17 mouse cellular contexts compared by ENCODE assay signal in the genomic region with DNA sequence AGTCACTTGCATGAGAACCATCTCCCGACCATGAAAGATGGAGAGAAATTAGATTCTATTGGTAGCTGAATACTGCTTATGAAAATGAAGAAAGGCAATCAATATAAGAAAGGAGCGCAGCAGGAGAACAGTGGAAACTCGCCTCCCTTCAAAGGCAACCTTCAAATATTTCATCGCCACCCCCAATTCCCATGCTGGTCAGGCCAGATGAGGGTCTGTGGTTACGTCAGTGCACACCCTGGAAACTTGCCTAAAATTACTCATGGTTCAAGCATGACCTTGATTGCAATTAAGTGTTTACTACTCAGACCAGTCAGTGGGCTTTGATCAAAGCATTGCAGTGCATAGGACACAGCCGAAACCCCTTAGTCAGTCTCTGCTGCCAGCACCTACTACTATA.
"Had no signal": no experiment of that assay in that cellular context is flagged by ENCODE, and none has a peak within 500 bp of the region (broad histone marks: within the 10 kb centered on the region; RNA-seq: fewer than 3 reads in every experiment).

No protein-coding gene starts in this region.

- H3K9me3 ChIP-seq: limb, embryonic 13.5 days; midbrain, embryonic 10.5 days; midbrain, embryonic 15.5 days; neural tube, embryonic 13.5 days had no signal

- H3K4me3 ChIP-seq: limb, embryonic 13.5 days; midbrain, embryonic 10.5 days; midbrain, embryonic 15.5 days; neural tube, embryonic 13.5 days had no signal

- H3K4me2 ChIP-seq: limb, embryonic 13.5 days; midbrain, embryonic 15.5 days; neural tube, embryonic 13.5 days had no signal

- H3K27me3 ChIP-seq: midbrain, embryonic 15.5 days; neural tube, embryonic 13.5 days had no signal

- H3K27ac ChIP-seq: kidney, postnatal 0 days; limb, embryonic 13.5 days; liver, embryonic 14.5 days; midbrain, embryonic 10.5 days; midbrain, embryonic 15.5 days; neural tube, embryonic 13.5 days had no signal

- H3K36me3 ChIP-seq: limb, embryonic 13.5 days; midbrain, embryonic 10.5 days; midbrain, embryonic 15.5 days; neural tube, embryonic 13.5 days had no signal

- H3K9ac ChIP-seq: limb, embryonic 13.5 days; liver, embryonic 14.5 days; midbrain, embryonic 15.5 days; neural tube, embryonic 13.5 days had no signal

- DNase-seq: kidney, adult 11 months; kidney, adult 9 months; kidney, postnatal 36 days; layer of hippocampus, adult 9-11 months; layer of hippocampus, postnatal 36 days; lung, postnatal 36 days; retina, postnatal 1 day; right cerebral cortex, postnatal 4 days; spleen, adult 18-20 months; thymus, adult 18-20 months; thymus, postnatal 14 days had no signal

- ATAC-seq: midbrain, embryonic 15.5 days had no signal
